Mouse (Mus musculus): ENCODE results near the gene Ano6. TPM values are rescaled to one million over a fixed set of nuclear protein-coding genes. Genes with fewer than 3 reads are reported as not detected.

Gene Ano6
- 37.2 and 58.1 TPM in 2 replicates for polyA plus RNA-seq (2012; rRNA removed; ENCODE audit: low replicate concordance)

DNA sequence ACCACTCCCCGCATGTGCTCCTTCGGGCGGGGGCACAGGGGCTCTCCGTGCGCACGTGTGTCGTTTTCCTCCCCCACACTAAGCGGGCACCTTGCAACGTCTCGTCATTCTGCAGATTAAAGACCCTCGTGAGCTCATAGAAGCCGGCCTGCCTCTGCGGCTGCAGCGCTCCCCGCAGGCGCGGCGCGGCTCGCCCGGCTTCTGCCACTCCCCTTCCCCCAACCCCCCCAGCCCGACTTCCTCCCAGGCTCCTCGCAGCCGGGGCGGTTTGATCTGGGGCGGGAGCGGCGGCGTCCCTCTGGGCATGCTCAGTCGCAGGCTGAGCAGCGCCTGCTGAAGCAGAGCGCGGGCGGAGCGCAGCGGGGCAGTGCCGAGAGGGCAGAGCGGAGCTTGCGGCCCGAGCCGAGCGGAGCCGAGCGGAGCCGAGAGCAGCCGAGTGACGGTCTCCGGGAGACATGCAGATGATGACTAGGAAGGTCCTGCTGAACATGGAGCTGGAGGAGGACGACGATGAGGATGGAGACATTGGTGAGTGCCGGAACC lies at the start of gene Ano6:
Gene Ano6 (plus strand): TSS at position 315 of the 543 bp plus-strand sequence.

Other genes with a start within 250 kb of the Ano6 start
- gene Dbx2, start 134.9 kb upstream of the Ano6 start, polyA plus RNA-seq (2012; rRNA removed; ENCODE audit: low replicate concordance), result 0.04 and 0.25 TPM in 2 replicates